28 mouse cellular contexts compared by ENCODE assay signal in the genomic region with DNA sequence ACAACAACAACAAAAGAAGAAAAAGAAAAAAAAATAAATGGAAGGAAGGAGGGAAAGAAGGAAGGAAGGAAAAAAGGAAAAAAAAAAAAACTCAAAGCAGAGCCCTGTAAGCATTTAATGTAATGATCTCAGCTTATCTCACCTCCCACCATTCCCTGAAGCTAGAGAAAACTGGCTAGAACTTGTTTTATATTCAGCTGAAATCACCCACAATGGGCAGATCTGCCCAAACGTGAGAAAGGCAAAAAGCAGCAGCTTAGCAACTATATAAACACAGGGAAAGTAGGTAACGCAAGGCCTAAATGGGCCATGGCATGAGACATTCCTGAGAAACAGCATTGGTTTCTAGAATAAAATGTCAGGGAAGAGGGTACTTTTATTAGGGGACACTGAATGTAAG. TPM values are rescaled to one million over a fixed set of nuclear protein-coding genes. Genes with fewer than 3 reads are reported as not detected.
A peak's percentile ranks its signal among the peaks of the same experiment; 100 is the strongest.
DNase-seq lines count a peak whose midpoint lies in the region; ATAC-seq and TF ChIP-seq lines count a peak whose summit lies in the region.
"Had no signal": no experiment of that assay in that cellular context is flagged by ENCODE, and none has a peak within 500 bp of the region (broad histone marks: within the 10 kb centered on the region; RNA-seq: fewer than 3 reads in every experiment).

No protein-coding gene starts in this region.

- H3K9ac ChIP-seq in embryonic facial prominence, embryonic 14.5 days (ENCODE audit: low read depth, low read length), result no peak overlapping the region
- H3K9ac ChIP-seq in midbrain, embryonic 11.5 days (ENCODE audit: low read length), result no peak overlapping the region
- no peak overlapping the region for H3K9ac ChIP-seq in stomach, postnatal 0 days (ENCODE audit: low read length)
- no peak overlapping the region for H3K9ac ChIP-seq in hindbrain, embryonic 11.5 days (ENCODE audit: low read depth, low read length)
- H3K9ac ChIP-seq: embryonic facial prominence, embryonic 13.5 days; forebrain, embryonic 13.5 days; hindbrain, embryonic 14.5 days had no signal

- no peaks in the 10 kb centered on the region for H3K9me3 ChIP-seq in embryonic facial prominence, embryonic 14.5 days (ENCODE audit: control insufficient read depth, low read length)
- H3K9me3 ChIP-seq in embryonic facial prominence, embryonic 10.5 days, result no peaks in the 10 kb centered on the region
- H3K9me3 ChIP-seq in midbrain, embryonic 11.5 days (ENCODE audit: control insufficient read depth, low read length), result no peaks in the 10 kb centered on the region
- no peaks in the 10 kb centered on the region for H3K9me3 ChIP-seq in midbrain, embryonic 10.5 days (replicated peaks)
- H3K9me3 ChIP-seq in stomach, postnatal 0 days (ENCODE audit: control insufficient read depth, low read length), result no peaks in the 10 kb centered on the region
- no peaks in the 10 kb centered on the region for H3K9me3 ChIP-seq in hindbrain, embryonic 11.5 days (ENCODE audit: control insufficient read depth, low read length)
- H3K9me3 ChIP-seq: embryonic facial prominence, embryonic 13.5 days; forebrain, embryonic 10.5 days; forebrain, embryonic 13.5 days had no signal

- ATAC-seq in embryonic facial prominence, embryonic 14.5 days (ENCODE audit: low read depth), result no peak
- no peak for ATAC-seq in midbrain, embryonic 11.5 days (ENCODE audit: low FRiP score)
- no peak for ATAC-seq in stomach, postnatal 0 days (ENCODE audit: low FRiP score, low TSS enrichment)
- no peak for ATAC-seq in hindbrain, embryonic 11.5 days (ENCODE audit: low FRiP score)
- ATAC-seq: activated CD4-positive, CD25-positive, alpha-beta regulatory T cell, adult 4 months; forebrain, embryonic 13.5 days; forebrain, embryonic 16.5 days; hindbrain, postnatal 0 days; inflammation-experienced regulatory T-cells, adult 6 months had no signal

- DNase-seq in embryonic facial prominence, embryonic 14.5 days (ENCODE audit: low spot score), result peak; percentile 8
- no peak for DNase-seq in embryonic facial prominence, embryonic 10.5 days (ENCODE audit: low spot score)
- peak; percentile 12 to 30 for DNase-seq in left cerebral cortex, adult 18-20 months (ENCODE audit: low spot score in 2 of 2)
- no peak for DNase-seq in left cerebral cortex, adult 11 months (ENCODE audit: low spot score)
- DNase-seq in midbrain, embryonic 11.5 days (ENCODE audit: low spot score, missing footprints), result peak; percentile 31
- DNase-seq in midbrain, embryonic 10.5 days (ENCODE audit: low spot score), result no peak
- DNase-seq in stomach, postnatal 0 days (ENCODE audit: low spot score), result no peak
- no peak for DNase-seq in hindbrain, embryonic 11.5 days (ENCODE audit: low spot score)
- DNase-seq: adrenal gland, adult 8-10 months; adrenal gland, postnatal 25 days; cerebellum, adult 11 months; cerebellum, adult 2 months; cerebellum, adult 9-11 months; cerebellum, postnatal 25 days; gastrocnemius, adult 2 months; gastrocnemius, postnatal 14 days; heart, adult 11 months had no signal

- H3K4me2 ChIP-seq in embryonic facial prominence, embryonic 14.5 days (ENCODE audit: low read depth, low read length), result no peak overlapping the region
- no peak overlapping the region for H3K4me2 ChIP-seq in midbrain, embryonic 11.5 days
- no peak overlapping the region for H3K4me2 ChIP-seq in stomach, postnatal 0 days (replicated peaks; ENCODE audit: low read depth)
- H3K4me2 ChIP-seq in hindbrain, embryonic 11.5 days (replicated peaks; ENCODE audit: low read depth, low read length), result no peak overlapping the region
- H3K4me2 ChIP-seq: embryonic facial prominence, embryonic 13.5 days; forebrain, embryonic 13.5 days; heart, embryonic 11.5 days; hindbrain, embryonic 14.5 days had no signal

- WGBS in embryonic facial prominence, embryonic 14.5 days, result 64% methylated on average over 2 of the region's 2 CpGs
- WGBS in embryonic facial prominence, embryonic 10.5 days, result 85% methylated on average over 2 of the region's 2 CpGs
- 69% methylated on average over 2 of the region's 2 CpGs for WGBS in midbrain, embryonic 11.5 days
- 67% methylated on average over 2 of the region's 2 CpGs for WGBS in midbrain, embryonic 10.5 days
- WGBS in stomach, postnatal 0 days, result 46% methylated on average over 2 of the region's 2 CpGs
- WGBS in hindbrain, embryonic 11.5 days, result 81% methylated on average over 2 of the region's 2 CpGs

- peaks cover 4% of the 10 kb centered on the region for H3K4me1 ChIP-seq in embryonic facial prominence, embryonic 14.5 days (ENCODE audit: control insufficient read depth, insufficient read depth, low read length)
- peaks cover 4% of the 10 kb centered on the region for H3K4me1 ChIP-seq in embryonic facial prominence, embryonic 10.5 days
- H3K4me1 ChIP-seq in midbrain, embryonic 11.5 days (ENCODE audit: control insufficient read depth, insufficient read depth, low read length), result peaks cover 3% of the 10 kb centered on the region
- H3K4me1 ChIP-seq in midbrain, embryonic 10.5 days, result peaks cover 9% of the 10 kb centered on the region
- no peaks in the 10 kb centered on the region for H3K4me1 ChIP-seq in stomach, postnatal 0 days (replicated peaks; ENCODE audit: control insufficient read depth, insufficient read depth)
- H3K4me1 ChIP-seq in hindbrain, embryonic 11.5 days (replicated peaks; ENCODE audit: control insufficient read depth, insufficient read depth, low read length), result no peaks in the 10 kb centered on the region

- H3K27me3 ChIP-seq in embryonic facial prominence, embryonic 14.5 days (replicated peaks; ENCODE audit: control insufficient read depth, insufficient read depth, low read length), result no peaks in the 10 kb centered on the region
- no peaks in the 10 kb centered on the region for H3K27me3 ChIP-seq in embryonic facial prominence, embryonic 10.5 days (replicated peaks; ENCODE audit: low read depth, poor library complexity, severe bottlenecking)
- H3K27me3 ChIP-seq in midbrain, embryonic 11.5 days (ENCODE audit: control insufficient read depth, insufficient read depth, low read length), result no peaks in the 10 kb centered on the region
- no peaks in the 10 kb centered on the region for H3K27me3 ChIP-seq in midbrain, embryonic 10.5 days (ENCODE audit: low read depth, poor library complexity, severe bottlenecking)
- H3K27me3 ChIP-seq in stomach, postnatal 0 days (ENCODE audit: control insufficient read depth, insufficient read depth, low read length), result no peaks in the 10 kb centered on the region
- H3K27me3 ChIP-seq in hindbrain, embryonic 11.5 days (ENCODE audit: control insufficient read depth, insufficient read depth, low read length), result no peaks in the 10 kb centered on the region
- H3K27me3 ChIP-seq: embryonic facial prominence, embryonic 13.5 days; forebrain, embryonic 13.5 days had no signal

- no peak overlapping the region for H3K27ac ChIP-seq in embryonic facial prominence, embryonic 14.5 days (replicated peaks; ENCODE audit: low read depth, low read length)
- no peak overlapping the region for H3K27ac ChIP-seq in embryonic facial prominence, embryonic 10.5 days (replicated peaks)
- no peak overlapping the region for H3K27ac ChIP-seq in midbrain, embryonic 11.5 days (ENCODE audit: low read depth, low read length)
- no peak overlapping the region for H3K27ac ChIP-seq in midbrain, embryonic 10.5 days (replicated peaks)
- H3K27ac ChIP-seq in stomach, postnatal 0 days (replicated peaks), result 0 out of 2 replicates have a peak overlapping the region, but pooled peaks have one; percentile 31
- H3K27ac ChIP-seq in hindbrain, embryonic 11.5 days (ENCODE audit: low read depth, low read length), result no peak overlapping the region
- H3K27ac ChIP-seq: embryonic facial prominence, embryonic 13.5 days; forebrain, embryonic 10.5 days; forebrain, embryonic 13.5 days; gastrocnemius, adult 2 months; hindbrain, embryonic 14.5 days; hindbrain, postnatal 0 days had no signal

- H3K4me3 ChIP-seq in embryonic facial prominence, embryonic 14.5 days (ENCODE audit: low read depth, low read length), result no peak overlapping the region
- no peak overlapping the region for H3K4me3 ChIP-seq in embryonic facial prominence, embryonic 10.5 days
- no peak overlapping the region for H3K4me3 ChIP-seq in midbrain, embryonic 11.5 days (ENCODE audit: low read depth, low read length)
- no peak overlapping the region for H3K4me3 ChIP-seq in midbrain, embryonic 10.5 days
- no peak overlapping the region for H3K4me3 ChIP-seq in stomach, postnatal 0 days (ENCODE audit: low read depth, low read length)
- no peak overlapping the region for H3K4me3 ChIP-seq in hindbrain, embryonic 11.5 days (ENCODE audit: low read depth, low read length)
- H3K4me3 ChIP-seq: embryonic facial prominence, embryonic 13.5 days; forebrain, embryonic 10.5 days; forebrain, embryonic 13.5 days; gastrocnemius, adult 2 months had no signal

- no peak for TF ChIP-seq CTCF in stomach, postnatal 0 days (IDR thresholded peaks at IDR 0.05; ENCODE audit: low read depth)

- peaks cover 60% of the 10 kb centered on the region for H3K36me3 ChIP-seq in embryonic facial prominence, embryonic 14.5 days (ENCODE audit: control insufficient read depth, insufficient read depth, low read length)
- H3K36me3 ChIP-seq in embryonic facial prominence, embryonic 10.5 days (replicated peaks), result peaks cover 82% of the 10 kb centered on the region
- peaks cover 18% of the 10 kb centered on the region for H3K36me3 ChIP-seq in midbrain, embryonic 11.5 days (ENCODE audit: control insufficient read depth, insufficient read depth, low read length)
- peaks cover 84% of the 10 kb centered on the region for H3K36me3 ChIP-seq in midbrain, embryonic 10.5 days
- peaks cover 9% of the 10 kb centered on the region for H3K36me3 ChIP-seq in stomach, postnatal 0 days (ENCODE audit: control insufficient read depth, insufficient read depth, low read length)
- peaks cover 6% of the 10 kb centered on the region; the same call in 1 of the 2 replicates for H3K36me3 ChIP-seq in hindbrain, embryonic 11.5 days (ENCODE audit: control insufficient read depth, insufficient read depth, low read length)

- no peak for TF ChIP-seq EP300 in stomach, postnatal 0 days (optimal IDR thresholded peaks at IDR 0.05)

RNA-seq across cellular contexts. Expression of gene Sec61a2, which starts 5.8 kb away (rescaled TPM):
- polyA plus RNA-seq in embryonic facial prominence, embryonic 14.5 days (2014; fragmentation: Nextera tagmentation; extraction: Ambion mirVana), result 69.4 and 79.2 TPM in 2 replicates
- 86.0 and 88.9 TPM in 2 replicates for polyA plus RNA-seq in embryonic facial prominence, embryonic 10.5 days (2016; fragmentation: Nextera tagmentation; extraction: Ambion mirVana)
- total RNA-seq in left cerebral cortex, adult 18-20 months (2021), result 10 to 100 TPM; 90.5 to 91.5 TPM
- polyA plus RNA-seq in midbrain, embryonic 11.5 days (2014; fragmentation: Nextera tagmentation; extraction: Ambion mirVana), result 74.7 and 85.6 TPM in 2 replicates
- polyA plus RNA-seq in midbrain, embryonic 10.5 days (2016; fragmentation: Nextera tagmentation; extraction: Ambion mirVana), result 91.0 and 91.6 TPM in 2 replicates
- 19.6 and 21.8 TPM in 2 replicates for polyA plus RNA-seq in stomach, postnatal 0 days (2015; fragmentation: Nextera tagmentation; extraction: Ambion mirVana)
- polyA plus RNA-seq in hindbrain, embryonic 11.5 days (2014; fragmentation: Nextera tagmentation; extraction: Ambion mirVana), result 78.1 and 85.9 TPM in 2 replicates

RNA-seq across cellular contexts. Expression of gene Gm13199, which starts 26.7 kb away (rescaled TPM):
- polyA plus RNA-seq in embryonic facial prominence, embryonic 14.5 days (2014; fragmentation: Nextera tagmentation; extraction: Ambion mirVana), result 1.1 and 1.5 TPM in 2 replicates
- polyA plus RNA-seq in embryonic facial prominence, embryonic 10.5 days (2016; fragmentation: Nextera tagmentation; extraction: Ambion mirVana), result 2.2 and 2.5 TPM in 2 replicates
- 1 to 10 TPM; 1.7 to 1.8 TPM for total RNA-seq in left cerebral cortex, adult 18-20 months (2021)
- polyA plus RNA-seq in midbrain, embryonic 11.5 days (2014; fragmentation: Nextera tagmentation; extraction: Ambion mirVana), result 2.2 and 2.5 TPM in 2 replicates
- polyA plus RNA-seq in midbrain, embryonic 10.5 days (2016; fragmentation: Nextera tagmentation; extraction: Ambion mirVana), result 2.2 and 2.3 TPM in 2 replicates
- 0.25 and 0.32 TPM in 2 replicates for polyA plus RNA-seq in stomach, postnatal 0 days (2015; fragmentation: Nextera tagmentation; extraction: Ambion mirVana)
- 1.8 and 2.3 TPM in 2 replicates for polyA plus RNA-seq in hindbrain, embryonic 11.5 days (2014; fragmentation: Nextera tagmentation; extraction: Ambion mirVana)
- total RNA-seq: gastrocnemius, adult 2 months; heart, postnatal 25 days; hematopoietic stem cell, adult 5-6 weeks had no signal
- polyA plus RNA-seq: hindbrain, postnatal 0 days had no signal

RNA-seq across cellular contexts. Expression of gene Cdc123, which starts 44.4 kb away (rescaled TPM):
- 259 and 265 TPM in 2 replicates for polyA plus RNA-seq in embryonic facial prominence, embryonic 14.5 days (2014; fragmentation: Nextera tagmentation; extraction: Ambion mirVana)
- 410 and 430 TPM in 2 replicates for polyA plus RNA-seq in embryonic facial prominence, embryonic 10.5 days (2016; fragmentation: Nextera tagmentation; extraction: Ambion mirVana)
- 100 to 1,000 TPM; 155 to 178 TPM for total RNA-seq in left cerebral cortex, adult 18-20 months (2021)
- polyA plus RNA-seq in midbrain, embryonic 11.5 days (2014; fragmentation: Nextera tagmentation; extraction: Ambion mirVana), result 287 and 341 TPM in 2 replicates
- polyA plus RNA-seq in midbrain, embryonic 10.5 days (2016; fragmentation: Nextera tagmentation; extraction: Ambion mirVana), result 418 and 428 TPM in 2 replicates
- 168 and 184 TPM in 2 replicates for polyA plus RNA-seq in stomach, postnatal 0 days (2015; fragmentation: Nextera tagmentation; extraction: Ambion mirVana)
- 311 and 312 TPM in 2 replicates for polyA plus RNA-seq in hindbrain, embryonic 11.5 days (2014; fragmentation: Nextera tagmentation; extraction: Ambion mirVana)

RNA-seq across cellular contexts. Expression of gene Nudt5, which starts 44.6 kb away (rescaled TPM):
- polyA plus RNA-seq in embryonic facial prominence, embryonic 14.5 days (2014; fragmentation: Nextera tagmentation; extraction: Ambion mirVana), result 53.4 and 57.2 TPM in 2 replicates
- polyA plus RNA-seq in embryonic facial prominence, embryonic 10.5 days (2016; fragmentation: Nextera tagmentation; extraction: Ambion mirVana), result 119 and 125 TPM in 2 replicates
- total RNA-seq in left cerebral cortex, adult 18-20 months (2021), result 10 to 100 TPM; 23.1 to 24.5 TPM
- 89.7 and 95.4 TPM in 2 replicates for polyA plus RNA-seq in midbrain, embryonic 11.5 days (2014; fragmentation: Nextera tagmentation; extraction: Ambion mirVana)
- 99.1 and 123 TPM in 2 replicates for polyA plus RNA-seq in midbrain, embryonic 10.5 days (2016; fragmentation: Nextera tagmentation; extraction: Ambion mirVana)
- polyA plus RNA-seq in stomach, postnatal 0 days (2015; fragmentation: Nextera tagmentation; extraction: Ambion mirVana), result 27.2 and 29.1 TPM in 2 replicates
- 81.1 and 92.1 TPM in 2 replicates for polyA plus RNA-seq in hindbrain, embryonic 11.5 days (2014; fragmentation: Nextera tagmentation; extraction: Ambion mirVana)

RNA-seq across cellular contexts. Expression of gene Dhtkd1, which starts 53.2 kb away (rescaled TPM):
- polyA plus RNA-seq in embryonic facial prominence, embryonic 14.5 days (2014; fragmentation: Nextera tagmentation; extraction: Ambion mirVana), result 1.9 and 2.2 TPM in 2 replicates
- polyA plus RNA-seq in embryonic facial prominence, embryonic 10.5 days (2016; fragmentation: Nextera tagmentation; extraction: Ambion mirVana), result 6.5 and 7.3 TPM in 2 replicates
- 10 to 100 TPM in 1 of 2 experiments, 1 to 10 TPM in 1; 8.1 to 10.9 TPM for total RNA-seq in left cerebral cortex, adult 18-20 months (2021)
- 1.4 and 3.7 TPM in 2 replicates for polyA plus RNA-seq in midbrain, embryonic 11.5 days (2014; fragmentation: Nextera tagmentation; extraction: Ambion mirVana)
- 5.3 and 5.6 TPM in 2 replicates for polyA plus RNA-seq in midbrain, embryonic 10.5 days (2016; fragmentation: Nextera tagmentation; extraction: Ambion mirVana)
- 0.65 TPM in 2 replicates for polyA plus RNA-seq in stomach, postnatal 0 days (2015; fragmentation: Nextera tagmentation; extraction: Ambion mirVana)
- polyA plus RNA-seq in hindbrain, embryonic 11.5 days (2014; fragmentation: Nextera tagmentation; extraction: Ambion mirVana), result 3.8 and 8.4 TPM in 2 replicates

Comparison
In these comparisons a context has a peak if more than half of its experiments do, and no peak if none do; other contexts are left out.
1. DNase-seq: peak in embryonic facial prominence, embryonic 14.5 days (single experiment), left cerebral cortex, adult 18-20 months (2 of 2) and midbrain, embryonic 11.5 days (single experiment); none in embryonic facial prominence, embryonic 10.5 days (single experiment), left cerebral cortex, adult 11 months (single experiment), midbrain, embryonic 10.5 days (single experiment), stomach, postnatal 0 days (single experiment) and hindbrain, embryonic 11.5 days (single experiment).